Mouse (Mus musculus) bone marrow macrophage, adult 2 months (primary cell): ENCODE data around the gene Atpaf1. TPM values are rescaled to one million over a fixed set of nuclear protein-coding genes. Genes with fewer than 3 reads are reported as not detected.
A peak's percentile ranks its signal among the peaks of the same experiment; 100 is the strongest.

ENCODE experiments used
- H3K27ac ChIP-seq: 2 replicates; pipeline ENCODE4 v1.5.1; 2012; ENCODE audit warnings: low read depth, low read length; ENCODE audit not compliant: insufficient read depth
- H3K4me1 ChIP-seq: 2 replicates; pipeline ENCODE4 v1.6.1; 2012; ENCODE audit warnings: low read length; ENCODE audit not compliant: control insufficient read depth, insufficient read depth
- H3K4me3 ChIP-seq: 2 replicates; pipeline ENCODE4 v1.5.1; 2012; ENCODE audit warnings: mild to moderate bottlenecking, low read length, moderate library complexity; ENCODE audit not compliant: insufficient read depth
- CTCF ChIP-seq: IDR thresholded peaks from 2 replicates; pipeline ENCODE4 v1.5.1; 2012; ENCODE audit warnings: low read depth, mild to moderate bottlenecking, low read length, moderate library complexity
- POLR2A ChIP-seq: IDR thresholded peaks from 2 replicates; pipeline ENCODE4 v1.6.1; 2012; ENCODE audit warnings: mild to moderate bottlenecking, low read depth, low read length, borderline replicate concordance
- polyA plus RNA-seq: library from polyadenylated mRNA; stranded (reverse); fragments of >200 nt; gene quantifications from 2 replicates; pipeline ENCODE4 v1.2.4, GENCODE M21; 2012; ENCODE audit not compliant: missing spikeins, insufficient read depth, insufficient read length

Gene Atpaf1
- polyA plus RNA-seq, 1 experiment = 15.4 TPM

DNA sequence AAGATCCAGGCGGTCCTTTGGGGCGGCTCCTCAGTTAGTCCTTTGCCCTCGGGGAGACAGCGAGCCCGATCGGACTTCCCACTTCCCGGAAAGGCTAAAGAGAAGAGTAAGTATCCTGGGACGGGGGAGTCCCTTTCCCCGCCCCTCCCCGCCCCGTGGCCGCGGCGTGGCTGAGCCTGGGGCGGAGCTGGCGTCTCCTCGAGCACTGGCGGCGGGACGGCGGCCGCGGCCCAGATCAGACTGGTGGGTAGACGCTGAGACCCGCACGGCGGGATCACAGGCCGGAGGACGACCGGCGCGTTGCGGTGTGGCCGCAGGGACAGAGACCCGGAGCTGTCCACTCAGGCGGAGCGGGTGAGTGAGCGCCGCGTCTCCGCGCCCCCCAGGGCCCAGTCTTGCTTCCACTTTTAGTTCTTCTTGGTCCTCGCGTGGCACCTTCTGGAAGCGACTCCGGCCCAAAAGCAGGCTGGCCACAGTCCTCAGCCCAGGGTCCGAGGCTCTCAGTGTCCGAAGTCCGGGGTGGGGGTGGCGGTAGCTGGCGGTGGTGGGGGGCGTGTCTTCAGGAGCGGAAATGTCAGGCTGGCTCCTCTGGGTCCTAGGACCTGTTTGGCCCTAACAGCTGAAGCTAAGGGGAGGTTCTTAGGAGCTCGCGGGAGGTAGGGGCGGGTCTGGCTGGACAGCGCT lies 43.4 kb downstream of the Atpaf1 start, which contains the start of gene Mob3c:
Gene Mob3c, plus strand, starts transcription at position 205 of the 684 bp plus-strand sequence.
- Histone ChIP-seq H3K4me1 (peaks cover 64% of the 10 kb centered on the region), H3K4me3 (peak within 1 kb of the TSS; percentile 93), H3K27ac (peak within 1 kb of the TSS; percentile 94)
- no peak for TF ChIP-seq CTCF
- no peak for TF ChIP-seq POLR2A

DNA sequence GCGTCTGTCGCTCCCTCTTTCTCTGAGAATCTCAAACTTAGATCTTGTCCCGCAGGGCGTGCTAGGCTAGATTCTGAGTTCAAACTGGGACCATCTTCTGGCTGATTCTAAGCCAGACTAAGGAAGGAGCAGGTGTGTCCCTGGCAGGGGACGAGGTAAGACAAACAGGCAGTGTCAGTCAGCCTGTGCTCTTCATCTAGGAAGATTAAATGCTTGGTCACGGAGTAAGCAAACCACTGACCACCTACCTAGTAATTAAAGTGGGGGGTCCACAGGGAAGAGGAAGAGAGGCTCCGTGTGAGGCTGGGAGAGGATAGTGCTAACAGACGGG lies 43.9 kb downstream of the Atpaf1 start:
- no peak for TF ChIP-seq POLR2A
- TF ChIP-seq CTCF = no peak
- H3K27ac ChIP-seq = peak overlapping the region; percentile 30
- H3K4me1 ChIP-seq = peaks cover 60% of the 10 kb centered on the region
- H3K4me3 ChIP-seq = peak overlapping the region; percentile 93

DNA sequence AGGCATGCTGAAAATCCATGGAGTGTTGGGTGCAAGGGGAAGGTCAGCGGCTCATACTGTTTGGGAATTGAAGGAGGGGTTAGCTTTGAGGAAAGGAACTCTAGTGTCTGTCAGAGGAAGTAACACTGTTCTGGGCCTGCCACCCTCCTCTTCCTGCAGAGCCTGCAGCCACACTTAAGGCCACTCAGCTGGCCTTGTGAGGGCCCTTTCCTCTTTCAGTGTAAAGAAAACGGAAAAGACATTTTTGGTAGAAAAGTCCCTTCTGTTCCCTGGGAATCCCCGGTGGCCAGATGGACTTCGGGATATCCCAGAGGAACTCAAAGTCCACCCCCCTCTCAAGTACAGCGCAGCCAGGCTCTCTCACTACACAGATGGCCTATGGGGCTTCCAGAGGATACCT lies 45.9 kb downstream of the Atpaf1 start:
- Histone ChIP-seq H3K27ac (peak overlapping the region; percentile 65), H3K4me1 (peaks cover 50% of the 10 kb centered on the region)
- TF ChIP-seq CTCF (no peak), POLR2A (no peak)

DNA sequence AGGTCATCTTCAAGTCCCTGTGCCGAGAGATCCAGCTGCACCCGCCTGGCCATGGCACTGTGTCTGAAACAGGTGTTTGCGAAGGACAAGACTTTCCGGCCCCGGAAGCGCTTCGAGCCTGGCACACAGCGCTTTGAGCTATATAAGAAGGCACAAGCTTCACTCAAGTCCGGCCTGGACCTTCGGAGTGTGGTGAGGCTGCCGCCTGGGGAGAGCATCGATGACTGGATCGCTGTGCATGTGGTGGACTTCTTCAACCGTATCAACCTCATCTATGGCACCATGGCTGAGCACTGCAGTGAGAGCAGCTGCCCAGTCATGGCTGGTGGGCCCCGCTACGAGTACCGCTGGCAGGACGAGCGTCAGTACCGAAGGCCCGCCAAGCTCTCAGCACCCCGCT lies 46.6 kb downstream of the Atpaf1 start:
- H3K4me3 ChIP-seq = no peak overlapping the region
- TF ChIP-seq CTCF (no peak), POLR2A (no peak)
- H3K27ac ChIP-seq = peak overlapping the region; percentile 65
- H3K4me1 ChIP-seq = peaks cover 54% of the 10 kb centered on the region

More for the DNA sequence above, 45.9 kb downstream of the Atpaf1 start:
- H3K4me3 ChIP-seq = peak overlapping the region; percentile 93

DNA sequence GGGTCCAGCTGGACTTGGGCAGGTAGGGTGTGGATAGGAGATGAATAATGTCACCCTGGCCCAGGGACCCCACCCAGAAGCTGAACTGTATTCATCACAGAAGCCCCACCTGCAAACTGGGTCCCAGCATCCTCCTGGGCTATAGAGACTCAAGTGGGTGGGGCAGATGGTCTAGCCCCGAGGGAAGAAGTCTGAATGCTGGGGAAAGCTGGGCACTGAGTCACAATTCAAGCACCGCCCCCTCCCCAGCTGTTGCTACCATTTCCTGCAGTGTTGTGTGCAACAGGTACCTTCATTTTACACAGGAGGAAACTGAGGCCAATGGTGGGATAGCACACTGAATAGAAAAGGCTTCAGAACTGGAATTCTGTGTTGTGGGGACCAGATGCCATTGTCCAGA lies 47.4 kb downstream of the Atpaf1 start:
- TF ChIP-seq CTCF (no peak), POLR2A (no peak)
- no peak overlapping the region for H3K27ac ChIP-seq
- H3K4me3 ChIP-seq = no peak overlapping the region
- H3K4me1 ChIP-seq = peaks cover 55% of the 10 kb centered on the region

DNA sequence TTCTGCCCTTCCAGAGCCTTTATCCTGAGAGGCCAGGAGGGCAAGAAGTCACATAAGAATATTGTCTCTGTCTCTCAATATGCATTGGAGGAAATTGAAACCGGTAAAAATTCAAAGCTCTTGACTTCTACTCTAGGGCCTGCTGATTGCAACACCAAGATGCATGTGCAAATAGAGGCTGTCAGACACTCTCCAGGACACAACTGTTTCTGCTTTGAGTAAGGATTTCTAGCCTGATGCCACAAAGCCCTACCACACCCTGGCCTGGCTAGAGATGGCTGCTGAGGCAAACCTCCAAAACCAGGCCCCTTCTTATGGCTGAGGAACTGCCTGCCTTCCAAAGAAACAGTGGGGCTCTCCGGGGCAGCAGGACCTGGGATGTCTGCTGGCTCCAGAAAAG lies 51.0 kb downstream of the Atpaf1 start:
- Histone ChIP-seq H3K27ac (peak overlapping the region; percentile 53), H3K4me1 (peaks cover 48% of the 10 kb centered on the region), H3K4me3 (no peak overlapping the region)
- no peak for TF ChIP-seq POLR2A
- TF ChIP-seq CTCF = no peak

DNA sequence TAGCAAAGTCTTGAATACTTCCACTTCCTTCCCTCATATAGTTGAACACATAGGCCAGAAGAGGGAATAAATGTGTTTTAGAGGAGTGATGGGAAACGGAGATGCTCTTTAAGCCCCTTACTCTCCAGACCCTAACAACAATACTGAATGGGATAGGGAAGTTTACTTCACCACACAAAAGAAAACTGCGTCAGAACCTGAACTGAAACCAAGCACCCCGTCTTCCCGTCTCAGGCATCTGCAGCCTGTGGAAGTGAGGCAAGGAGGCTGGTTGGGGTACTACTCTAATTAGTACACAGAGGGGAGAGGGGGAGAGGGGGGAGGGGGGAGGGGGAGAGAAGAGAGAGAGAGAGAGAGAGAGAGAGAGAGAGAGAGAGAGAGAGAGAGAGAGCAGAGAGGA lies 53.6 kb downstream of the Atpaf1 start:
- Histone ChIP-seq H3K4me1 (peaks cover 45% of the 10 kb centered on the region), H3K4me3 (peak overlapping the region; percentile 60), H3K27ac (peak overlapping the region; percentile 81)
- TF ChIP-seq CTCF (no peak), POLR2A (no peak)

DNA sequence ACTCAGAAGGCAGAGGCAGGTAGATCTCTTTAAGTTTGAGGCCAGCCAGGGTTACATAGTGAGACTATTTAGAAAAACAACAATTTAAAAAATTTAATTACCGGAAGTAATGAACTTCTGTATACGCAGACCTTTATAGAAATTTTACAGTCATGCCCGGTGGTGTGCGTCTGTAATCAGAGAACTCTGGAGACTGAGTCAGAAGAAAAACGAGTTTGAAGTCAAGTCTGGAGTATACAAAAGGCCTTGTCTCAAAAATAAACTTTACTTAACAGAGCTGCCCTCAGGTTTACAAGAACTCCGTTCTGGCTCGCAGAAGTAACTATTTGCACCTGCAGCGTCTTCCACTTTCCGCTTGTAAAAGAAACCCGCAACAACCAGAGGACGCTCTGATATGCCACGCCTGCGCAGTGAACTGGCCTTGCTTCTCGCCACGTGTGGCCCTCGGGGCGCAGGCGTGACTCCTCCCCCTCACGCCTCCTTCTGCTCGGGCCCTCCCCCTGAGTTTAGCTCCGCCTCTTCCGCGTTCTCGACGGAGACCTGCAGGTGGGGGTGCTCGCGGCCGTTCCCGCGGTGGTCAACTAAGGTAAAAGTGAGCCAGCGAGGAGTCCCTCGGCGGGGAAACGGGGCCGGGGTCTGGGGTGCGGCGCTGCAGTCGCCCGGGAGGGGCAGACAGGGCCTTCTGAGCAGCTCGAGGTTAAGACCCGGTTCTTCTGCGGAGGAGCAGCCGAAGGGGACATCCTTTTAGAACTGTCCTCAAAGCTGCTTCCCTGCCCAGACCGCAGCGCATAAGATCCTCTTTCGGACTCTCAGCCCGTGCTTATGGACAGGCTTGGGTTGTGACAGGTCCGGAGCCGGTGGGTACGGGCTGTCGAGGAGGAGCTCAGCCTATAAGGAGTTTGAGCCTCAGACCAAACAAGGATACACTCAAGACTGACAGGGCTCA lies 54.4 kb downstream of the Atpaf1 start, which contains the start of gene Mknk1:
Gene Mknk1, plus strand, starts transcription at position 503 of the 946 bp plus-strand sequence.
- no peak for TF ChIP-seq POLR2A
- no peak for TF ChIP-seq CTCF
- H3K27ac ChIP-seq = peak within 1 kb of the TSS; percentile 83
- H3K4me3 ChIP-seq = peak within 1 kb of the TSS; percentile 79
- peaks cover 52% of the 10 kb centered on the region for H3K4me1 ChIP-seq

DNA sequence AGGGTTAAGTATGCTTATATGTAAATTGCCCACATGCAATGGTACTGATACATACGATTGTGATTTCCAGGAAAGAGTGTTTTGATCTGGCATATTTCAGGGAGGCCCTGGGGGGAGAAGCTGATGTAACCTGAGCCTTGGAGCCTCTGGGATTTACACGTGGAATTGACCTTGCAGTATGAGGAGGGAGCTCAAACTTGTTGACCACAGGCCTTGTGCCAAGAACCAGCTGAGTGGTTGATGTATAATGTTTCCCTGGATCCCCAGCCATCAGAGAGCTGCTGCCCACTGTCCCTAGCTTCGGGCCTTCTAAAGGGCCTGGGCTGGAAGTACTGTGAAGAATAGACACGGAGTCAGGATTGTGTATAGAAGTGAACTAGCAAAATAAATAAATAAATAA lies 55.3 kb downstream of the Atpaf1 start:
- Histone ChIP-seq H3K4me1 (peaks cover 55% of the 10 kb centered on the region), H3K27ac (peak overlapping the region; percentile 83; the same call in 1 of the 2 replicates), H3K4me3 (peak overlapping the region; percentile 79)
- no peak for TF ChIP-seq CTCF
- TF ChIP-seq POLR2A = no peak
